Mouse (Mus musculus): ENCODE data around the gene Dnah1. TPM values are rescaled to one million over a fixed set of nuclear protein-coding genes. Genes with fewer than 3 reads are reported as not detected.

Gene Dnah1
- polyA plus RNA-seq, 1 experiment: 7.1 TPM

- no peak for DNase-seq (ENCODE audit: low read depth)
- no peak for TF ChIP-seq POLR2A (IDR thresholded peaks at IDR 0.05; ENCODE audit: borderline replicate concordance, extremely low read depth, insufficient read depth, insufficient read length, poor library complexity, severe bottlenecking)
- no peak for TF ChIP-seq CTCF (IDR thresholded peaks at IDR 0.05; ENCODE audit: borderline replicate concordance, extremely low read depth, insufficient read depth, insufficient read length)
Measured at GRCm38 (mm10) chr14:31212499-31212898, 111.2 kb downstream of the Dnah1 start.

- no peak for TF ChIP-seq CTCF (IDR thresholded peaks at IDR 0.05; ENCODE audit: borderline replicate concordance, extremely low read depth, insufficient read depth, insufficient read length)
- no peak for TF ChIP-seq POLR2A (IDR thresholded peaks at IDR 0.05; ENCODE audit: borderline replicate concordance, extremely low read depth, insufficient read depth, insufficient read length, poor library complexity, severe bottlenecking)
Measured at GRCm38 (mm10) chr14:31211854-31212253, 111.8 kb downstream of the Dnah1 start.

More at GRCm38 (mm10) chr14:31211854-31212253, 111.8 kb downstream of the Dnah1 start:
- DNase-seq (ENCODE audit: low read depth): no peak

Other genes starting within 250 kb of the Dnah1 start
- 31.2 and 46.2 TPM in 2 replicates for gene Smim4, start 194.9 kb downstream of the Dnah1 start, polyA plus RNA-seq (2012; rRNA removed)
- 369 and 407 TPM in 2 replicates for gene Nt5dc2, start 192.8 kb downstream of the Dnah1 start, polyA plus RNA-seq (2012; rRNA removed)
- 28.7 and 35.1 TPM in 2 replicates for gene Stab1, start 155.3 kb downstream of the Dnah1 start, polyA plus RNA-seq (2012; rRNA removed)
- gene Tnnc1, start 115.6 kb downstream of the Dnah1 start, polyA plus RNA-seq (2012; rRNA removed): 4.6 and 6.3 TPM in 2 replicates
- gene Nisch, start 107.0 kb downstream of the Dnah1 start, polyA plus RNA-seq (2012; rRNA removed): 362 and 506 TPM in 2 replicates
- gene Sema3g, start 106.0 kb downstream of the Dnah1 start, polyA plus RNA-seq (2012; rRNA removed): 1.7 and 2.7 TPM in 2 replicates
- gene Phf7, start 72.6 kb downstream of the Dnah1 start, polyA plus RNA-seq (2012; rRNA removed): 7.4 and 8.7 TPM in 2 replicates
- gene Bap1, start 72.4 kb downstream of the Dnah1 start, polyA plus RNA-seq (2012; rRNA removed): 136 and 158 TPM in 2 replicates
- gene Capn7, start 12.7 kb upstream of the Dnah1 start, polyA plus RNA-seq (2012; rRNA removed): 61.6 and 67.7 TPM in 2 replicates
- gene Sh3bp5, start 112.2 kb upstream of the Dnah1 start, polyA plus RNA-seq (2012; rRNA removed): 110 and 167 TPM in 2 replicates
- 19.1 and 19.5 TPM in 2 replicates for gene Eaf1, start 170.5 kb upstream of the Dnah1 start, polyA plus RNA-seq (2012; rRNA removed)
- gene Mettl6, start 171.1 kb upstream of the Dnah1 start, polyA plus RNA-seq (2012; rRNA removed): 21.3 and 24.5 TPM in 2 replicates